Mouse (Mus musculus) fibroblast of lung, adult 2 months (primary cell): ENCODE results near the gene Ear10.
A peak's percentile ranks its signal among the peaks of the same experiment; 100 is the strongest.
"Not testable (repeated sequence)": the region's sequence is repeated elsewhere in the genome, so short reads cannot be mapped to it uniquely, and the experiment has no call there.

Experiments used
- DNase-seq: peaks from one replicate; pipeline ENCODE4 v3.0.0-alpha.2; 2011; ENCODE audit warnings: low read depth

Ear10 gene

GRCm38 (mm10) chr14:43923459-43923858 lies at the start of gene Ear10:
TSS of gene Ear10 (minus strand) at chr14:43923559.
- DNase-seq, result not testable (repeated sequence)

- not testable (repeated sequence) for DNase-seq
Observed at GRCm38 (mm10) chr14:43956769-43957168, 33.4 kb upstream of the Ear10 start, which contains the start of gene Ang5. TSS of gene Ang5 (plus strand) at chr14:43957069.

- DNase-seq, result not testable (repeated sequence)
Observed at GRCm38 (mm10) chr14:43955074-43955473, 31.7 kb upstream of the Ear10 start.

- not testable (repeated sequence) for DNase-seq
Observed at GRCm38 (mm10) chr14:43953382-43953781, 30.0 kb upstream of the Ear10 start.

GRCm38 (mm10) chr14:43933399-43933798 lies 10.0 kb upstream of the Ear10 start:
- not testable (repeated sequence) for DNase-seq

GRCm38 (mm10) chr14:43932991-43933390 lies 9.6 kb upstream of the Ear10 start:
- DNase-seq, result peak; percentile 20

GRCm38 (mm10) chr14:43925404-43925950 lies 2.1 kb upstream of the Ear10 start:
- DNase-seq, result peak; percentile 36

GRCm38 (mm10) chr14:43924688-43925403 lies 1.5 kb upstream of the Ear10 start, which contains the start of gene Gm8113:
TSS of gene Gm8113 (plus strand) at chr14:43925390.
- peak; percentile 47 for DNase-seq

GRCm38 (mm10) chr14:43918214-43918613 lies 5.1 kb downstream of the Ear10 start:
- peak; percentile 44 for DNase-seq

- DNase-seq, result not testable (repeated sequence)
Observed at GRCm38 (mm10) chr14:43898577-43898976, 24.8 kb downstream of the Ear10 start.

- not testable (repeated sequence) for DNase-seq
Observed at GRCm38 (mm10) chr14:43895357-43895756, 28.0 kb downstream of the Ear10 start.

- DNase-seq, result not testable (repeated sequence)
Observed at GRCm38 (mm10) chr14:43891288-43891687, 32.1 kb downstream of the Ear10 start.

GRCm38 (mm10) chr14:43886235-43886634 lies 37.1 kb downstream of the Ear10 start:
- not testable (repeated sequence) for DNase-seq

GRCm38 (mm10) chr14:43879966-43880545 lies 43.3 kb downstream of the Ear10 start:
- DNase-seq, result not testable (repeated sequence)

- not testable (repeated sequence) for DNase-seq
Observed at GRCm38 (mm10) chr14:43877789-43878188, 45.6 kb downstream of the Ear10 start.

- DNase-seq, result not testable (repeated sequence)
Observed at GRCm38 (mm10) chr14:43875417-43875816, 47.9 kb downstream of the Ear10 start, which contains the start of gene Ear1. TSS of gene Ear1 (minus strand) at chr14:43875517.

GRCm38 (mm10) chr14:43874862-43875261 lies 48.5 kb downstream of the Ear10 start:
- DNase-seq, result not testable (repeated sequence)
